Mouse (Mus musculus): Measurements from ENCODE around the gene Myo1f. TPM values are rescaled to one million over a fixed set of nuclear protein-coding genes. Genes with fewer than 3 reads are reported as not detected.

Gene Myo1f
- polyA plus RNA-seq, 1 experiment from 2014 or later: 1.0 TPM

DNA sequence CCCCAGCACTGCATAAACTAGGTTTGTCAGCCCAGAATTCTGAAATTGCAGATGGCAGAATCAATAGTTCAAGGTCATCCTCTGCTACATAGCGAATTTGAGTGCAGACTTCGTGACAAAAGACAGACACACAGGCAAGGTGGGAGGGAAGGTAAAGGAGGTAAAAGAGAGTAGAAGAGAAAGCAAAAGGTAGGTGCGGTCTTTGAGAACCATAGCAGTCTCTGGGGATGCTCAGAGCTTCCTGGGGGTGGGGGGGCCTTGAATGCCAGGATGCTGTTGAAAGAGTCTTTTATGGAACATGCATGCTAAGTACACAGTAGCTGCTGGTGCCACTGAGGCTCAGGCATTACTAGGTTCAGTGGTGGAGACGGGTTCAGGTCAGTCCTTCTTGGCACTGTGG lies 2.4 kb downstream of the Myo1f start:
- Histone ChIP-seq H3K36me3 (ENCODE audit: control insufficient read depth, insufficient read depth, low read length) (no peaks in the 10 kb centered on the region), H3K27me3 (ENCODE audit: control insufficient read depth, insufficient read depth, low read length) (no peaks in the 10 kb centered on the region), H3K9me3 (ENCODE audit: control insufficient read depth, low read length) (no peaks in the 10 kb centered on the region), H3K4me3 (ENCODE audit: low read depth, low read length) (no peak overlapping the region), H3K4me1 (ENCODE audit: control insufficient read depth, insufficient read depth, low read length) (no peaks in the 10 kb centered on the region), H3K9ac (replicated peaks; ENCODE audit: low read depth, low read length) (no peak overlapping the region), H3K27ac (ENCODE audit: low read depth, low read length) (no peak overlapping the region), H3K4me2 (ENCODE audit: low read depth, low read length) (no peak overlapping the region)
- 82% methylated on average over 4 of the region's 4 CpGs for WGBS
- ATAC-seq (ENCODE audit: low read depth): no peak

DNA sequence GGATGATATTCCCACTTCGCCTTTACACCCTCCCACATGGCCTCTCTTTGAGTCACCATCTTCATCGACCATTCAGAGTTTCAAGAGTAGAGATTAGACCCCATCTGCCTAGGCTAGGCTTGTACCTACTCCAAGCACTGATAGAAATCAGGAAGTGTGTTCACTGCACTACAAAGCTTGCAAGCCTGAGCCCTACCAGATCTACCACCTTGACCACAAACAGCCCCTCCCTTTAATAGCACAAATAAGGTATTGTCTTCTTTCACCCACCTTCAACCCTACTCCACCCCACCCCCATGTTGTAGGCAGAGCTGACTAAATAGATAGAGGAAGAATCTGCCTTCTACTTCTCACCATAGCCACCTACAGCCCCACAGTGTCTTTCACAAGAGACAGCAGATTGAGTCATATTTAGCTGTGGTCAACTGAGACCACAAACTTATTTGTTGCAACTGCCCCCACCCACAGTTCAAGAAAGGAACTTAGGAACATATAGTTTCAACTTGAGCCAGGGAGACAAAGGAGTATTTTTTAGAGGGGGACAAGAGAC lies 8.1 kb downstream of the Myo1f start:
- WGBS: 75% methylated on average over 2 of the region's 2 CpGs
- Histone ChIP-seq H3K9ac (replicated peaks; ENCODE audit: low read depth, low read length) (no peak overlapping the region), H3K27me3 (ENCODE audit: control insufficient read depth, insufficient read depth, low read length) (no peaks in the 10 kb centered on the region), H3K4me3 (ENCODE audit: low read depth, low read length) (no peak overlapping the region), H3K4me2 (ENCODE audit: low read depth, low read length) (no peak overlapping the region), H3K9me3 (ENCODE audit: control insufficient read depth, low read length) (no peaks in the 10 kb centered on the region), H3K36me3 (ENCODE audit: control insufficient read depth, insufficient read depth, low read length) (no peaks in the 10 kb centered on the region), H3K27ac (ENCODE audit: low read depth, low read length) (no peak overlapping the region), H3K4me1 (ENCODE audit: control insufficient read depth, insufficient read depth, low read length) (no peaks in the 10 kb centered on the region)
- no peak for ATAC-seq (ENCODE audit: low read depth)

DNA sequence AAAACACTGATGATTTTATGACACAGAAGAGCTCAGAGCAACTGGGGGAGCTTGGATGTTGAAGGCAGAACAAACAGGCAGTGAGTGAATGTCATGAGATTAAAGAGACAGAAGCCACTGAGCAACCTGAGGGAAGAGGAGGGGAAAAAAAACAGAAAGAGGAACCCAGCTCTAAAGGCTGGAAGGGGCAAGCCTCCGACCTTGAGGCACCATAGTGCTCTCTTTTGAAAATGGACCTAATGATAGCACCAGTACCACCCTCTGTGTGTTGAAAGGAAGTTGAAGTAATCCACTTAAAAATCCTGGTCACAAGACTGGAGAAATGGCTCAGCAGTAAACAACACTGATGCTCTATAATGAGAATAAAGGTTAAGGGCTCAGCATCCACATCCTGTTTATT lies 9.1 kb downstream of the Myo1f start:
- 87% methylated on average over 1 of the region's 1 CpGs for WGBS

DNA sequence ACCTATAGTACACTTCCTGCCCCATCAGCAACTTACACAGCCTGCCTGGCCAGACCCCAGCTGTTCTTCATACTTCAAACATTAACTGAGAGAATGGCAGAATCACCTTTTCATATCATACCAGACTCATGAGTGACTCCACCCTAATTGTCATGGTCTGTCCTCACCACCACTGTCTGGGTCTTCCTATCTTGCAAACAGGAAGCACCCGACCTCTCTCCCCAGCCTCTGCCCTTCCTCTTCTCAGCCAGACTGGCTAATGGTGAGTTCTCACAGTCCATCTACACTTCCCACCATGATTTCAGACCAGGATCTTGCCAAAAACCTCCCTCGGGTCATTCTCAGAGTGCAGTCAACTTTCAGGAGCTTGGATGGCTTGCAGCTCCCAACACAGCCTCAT lies 10.7 kb downstream of the Myo1f start:
- H3K4me2 ChIP-seq (ENCODE audit: low read depth, low read length): no peak overlapping the region
- no peaks in the 10 kb centered on the region for H3K4me1 ChIP-seq (ENCODE audit: control insufficient read depth, insufficient read depth, low read length)
- H3K9ac ChIP-seq (replicated peaks; ENCODE audit: low read depth, low read length): no peak overlapping the region
- ATAC-seq (ENCODE audit: low read depth): no peak
- H3K27ac ChIP-seq (ENCODE audit: low read depth, low read length): no peak overlapping the region
- H3K9me3 ChIP-seq (ENCODE audit: control insufficient read depth, low read length): no peaks in the 10 kb centered on the region
- no peaks in the 10 kb centered on the region for H3K36me3 ChIP-seq (ENCODE audit: control insufficient read depth, insufficient read depth, low read length)
- H3K27me3 ChIP-seq (ENCODE audit: control insufficient read depth, insufficient read depth, low read length): no peaks in the 10 kb centered on the region
- H3K4me3 ChIP-seq (ENCODE audit: low read depth, low read length): no peak overlapping the region
- WGBS: 77% methylated on average over 2 of the region's 2 CpGs

More for the DNA sequence above, 9.1 kb downstream of the Myo1f start:
- no peaks in the 10 kb centered on the region for H3K36me3 ChIP-seq (ENCODE audit: control insufficient read depth, insufficient read depth, low read length)
- no peak overlapping the region for H3K4me3 ChIP-seq (ENCODE audit: low read depth, low read length)
- ATAC-seq (ENCODE audit: low read depth): no peak
- no peak overlapping the region for H3K9ac ChIP-seq (replicated peaks; ENCODE audit: low read depth, low read length)
- no peaks in the 10 kb centered on the region for H3K4me1 ChIP-seq (ENCODE audit: control insufficient read depth, insufficient read depth, low read length)
- no peaks in the 10 kb centered on the region for H3K9me3 ChIP-seq (ENCODE audit: control insufficient read depth, low read length)
- H3K27me3 ChIP-seq (ENCODE audit: control insufficient read depth, insufficient read depth, low read length): no peaks in the 10 kb centered on the region
- no peak overlapping the region for H3K27ac ChIP-seq (ENCODE audit: low read depth, low read length)
- H3K4me2 ChIP-seq (ENCODE audit: low read depth, low read length): no peak overlapping the region

DNA sequence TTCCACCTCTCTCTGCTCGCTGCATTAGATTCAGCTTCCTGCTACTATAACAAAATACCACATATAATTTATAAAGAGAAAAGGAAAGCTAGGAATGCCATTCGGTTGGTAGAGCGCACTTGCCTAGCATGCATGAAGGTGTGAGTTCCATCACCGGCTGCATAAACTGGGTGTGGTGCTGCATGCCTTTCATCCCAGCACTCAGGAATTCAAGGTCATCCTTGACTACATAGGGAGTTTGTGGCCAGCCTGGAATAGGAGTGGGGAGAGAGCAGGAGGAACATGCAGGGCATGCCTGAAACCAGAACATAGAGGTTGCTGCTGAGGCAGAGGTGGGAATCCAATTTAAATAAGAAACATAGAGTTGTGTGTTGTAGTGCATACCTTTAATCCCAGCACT lies 28.6 kb downstream of the Myo1f start:
- Histone ChIP-seq H3K9ac (replicated peaks; ENCODE audit: low read depth, low read length) (no peak overlapping the region), H3K4me2 (ENCODE audit: low read depth, low read length) (no peak overlapping the region), H3K4me1 (ENCODE audit: control insufficient read depth, insufficient read depth, low read length) (no peaks in the 10 kb centered on the region), H3K36me3 (ENCODE audit: control insufficient read depth, insufficient read depth, low read length) (no peaks in the 10 kb centered on the region), H3K9me3 (ENCODE audit: control insufficient read depth, low read length) (no peaks in the 10 kb centered on the region), H3K27ac (ENCODE audit: low read depth, low read length) (no peak overlapping the region), H3K4me3 (ENCODE audit: low read depth, low read length) (no peak overlapping the region), H3K27me3 (ENCODE audit: control insufficient read depth, insufficient read depth, low read length) (no peaks in the 10 kb centered on the region)
- ATAC-seq (ENCODE audit: low read depth): no peak
- WGBS: 92% methylated on average over 4 of the region's 4 CpGs

DNA sequence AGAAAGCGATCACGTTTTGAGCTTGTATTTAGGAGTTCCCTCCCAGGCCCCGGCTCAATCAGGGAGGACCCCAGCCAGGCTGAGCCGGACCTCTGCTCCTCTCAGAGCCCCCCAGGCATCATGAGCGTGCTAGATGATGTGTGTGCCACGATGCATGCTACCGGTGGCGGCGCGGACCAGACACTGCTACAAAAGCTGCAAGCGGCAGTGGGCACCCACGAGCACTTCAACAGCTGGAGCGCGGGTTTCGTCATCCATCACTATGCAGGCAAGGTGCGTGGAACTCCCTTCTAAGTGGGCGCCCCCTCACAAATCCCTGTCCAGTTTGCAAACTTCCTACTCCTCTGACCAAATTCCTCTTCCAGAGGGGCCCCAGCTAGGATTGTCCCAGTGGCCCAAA lies 30.5 kb downstream of the Myo1f start:
- H3K4me3 ChIP-seq (ENCODE audit: low read depth, low read length): no peak overlapping the region
- ATAC-seq (ENCODE audit: low read depth): no peak
- no peak overlapping the region for H3K4me2 ChIP-seq (ENCODE audit: low read depth, low read length)
- no peak overlapping the region for H3K9ac ChIP-seq (replicated peaks; ENCODE audit: low read depth, low read length)
- 70% methylated on average over 17 of the region's 17 CpGs for WGBS
- no peaks in the 10 kb centered on the region for H3K27me3 ChIP-seq (ENCODE audit: control insufficient read depth, insufficient read depth, low read length)
- H3K27ac ChIP-seq (ENCODE audit: low read depth, low read length): no peak overlapping the region
- H3K4me1 ChIP-seq (ENCODE audit: control insufficient read depth, insufficient read depth, low read length): no peaks in the 10 kb centered on the region
- no peaks in the 10 kb centered on the region for H3K9me3 ChIP-seq (ENCODE audit: control insufficient read depth, low read length)
- H3K36me3 ChIP-seq (ENCODE audit: control insufficient read depth, insufficient read depth, low read length): no peaks in the 10 kb centered on the region

DNA sequence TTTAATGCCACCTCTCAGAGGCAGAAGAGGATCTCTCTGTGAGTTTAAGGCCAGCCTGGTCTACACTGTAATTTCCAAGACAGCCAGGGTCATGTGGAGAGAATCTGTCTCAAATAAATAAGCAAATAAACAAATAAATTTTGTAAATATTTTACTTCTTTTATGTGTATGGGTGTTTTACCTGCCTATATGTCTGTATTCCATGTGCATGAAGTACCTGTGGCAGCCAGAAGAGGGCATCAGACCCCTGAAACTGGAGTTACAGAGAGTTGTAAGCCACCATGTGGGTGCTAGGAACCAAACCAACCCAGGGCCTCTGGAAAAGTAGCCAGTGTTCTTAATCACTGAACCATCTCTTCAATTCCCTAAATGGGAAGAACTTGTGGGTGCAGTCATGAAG lies 41.8 kb downstream of the Myo1f start:
- Histone ChIP-seq H3K9ac (replicated peaks; ENCODE audit: low read depth, low read length) (no peak overlapping the region), H3K9me3 (ENCODE audit: control insufficient read depth, low read length) (no peaks in the 10 kb centered on the region), H3K4me2 (ENCODE audit: low read depth, low read length) (no peak overlapping the region), H3K27me3 (ENCODE audit: control insufficient read depth, insufficient read depth, low read length) (no peaks in the 10 kb centered on the region), H3K36me3 (ENCODE audit: control insufficient read depth, insufficient read depth, low read length) (no peaks in the 10 kb centered on the region), H3K4me1 (ENCODE audit: control insufficient read depth, insufficient read depth, low read length) (no peaks in the 10 kb centered on the region), H3K4me3 (ENCODE audit: low read depth, low read length) (no peak overlapping the region), H3K27ac (ENCODE audit: low read depth, low read length) (no peak overlapping the region)
- no peak for ATAC-seq (ENCODE audit: low read depth)

DNA sequence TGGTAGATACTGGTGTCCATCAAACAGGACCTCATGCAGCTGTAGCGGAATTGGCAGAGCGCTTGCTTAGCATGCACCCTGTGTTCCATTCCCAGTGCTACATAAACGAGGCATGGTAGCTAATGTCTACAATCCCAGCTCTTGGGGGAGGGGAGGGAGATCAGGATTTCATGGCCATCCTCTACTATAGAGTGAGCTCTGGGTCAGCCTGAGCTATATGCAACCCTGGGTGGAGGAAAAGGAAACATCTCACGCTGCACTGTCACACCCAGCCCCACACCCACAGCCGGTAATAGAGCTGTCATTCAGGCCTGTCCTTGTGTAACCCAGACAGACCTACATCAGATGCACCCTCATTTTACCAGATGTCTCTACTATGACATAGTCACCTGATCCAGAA lies 43.0 kb downstream of the Myo1f start:
- Histone ChIP-seq H3K4me2 (ENCODE audit: low read depth, low read length) (no peak overlapping the region), H3K27ac (ENCODE audit: low read depth, low read length) (no peak overlapping the region), H3K9ac (replicated peaks; ENCODE audit: low read depth, low read length) (no peak overlapping the region), H3K9me3 (ENCODE audit: control insufficient read depth, low read length) (no peaks in the 10 kb centered on the region), H3K4me1 (ENCODE audit: control insufficient read depth, insufficient read depth, low read length) (no peaks in the 10 kb centered on the region), H3K4me3 (ENCODE audit: low read depth, low read length) (no peak overlapping the region), H3K27me3 (ENCODE audit: control insufficient read depth, insufficient read depth, low read length) (no peaks in the 10 kb centered on the region), H3K36me3 (ENCODE audit: control insufficient read depth, insufficient read depth, low read length) (no peaks in the 10 kb centered on the region)
- 95% methylated on average over 5 of the region's 5 CpGs for WGBS
- ATAC-seq (ENCODE audit: low read depth): no peak

DNA sequence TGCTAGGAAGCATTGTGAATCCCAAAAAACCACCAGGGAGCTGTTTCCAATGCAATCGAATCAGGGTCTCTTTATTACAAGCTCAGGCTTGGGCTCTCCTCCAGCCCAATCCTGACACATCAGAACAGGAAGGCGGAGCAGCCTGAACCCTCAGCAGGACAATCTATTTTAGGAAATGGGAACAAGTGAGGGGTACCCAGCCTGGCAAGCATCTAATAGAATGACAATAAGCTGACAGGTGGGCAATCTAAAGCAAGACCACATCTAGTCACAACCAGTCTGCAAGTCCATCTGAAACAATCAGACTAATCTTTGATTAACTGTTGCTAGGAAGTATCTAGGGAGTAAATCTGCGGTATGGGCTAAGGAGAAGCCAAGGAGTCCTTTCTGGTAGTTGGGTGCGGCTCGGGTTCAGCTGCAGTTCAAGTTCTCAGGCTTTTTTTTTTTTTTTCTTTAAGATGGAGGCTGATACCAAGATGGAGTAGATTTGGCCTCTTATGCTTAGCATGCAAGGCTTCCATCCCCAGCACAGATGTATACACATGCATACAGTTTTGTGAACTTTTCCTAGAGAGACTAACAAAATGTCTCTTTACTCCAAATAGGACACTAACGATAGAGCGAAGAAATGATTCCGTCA lies 44.4 kb downstream of the Myo1f start:
- no peak for ATAC-seq (ENCODE audit: low read depth)
- 85% methylated on average over 8 of the region's 8 CpGs for WGBS
- no peaks in the 10 kb centered on the region for H3K27me3 ChIP-seq (ENCODE audit: control insufficient read depth, insufficient read depth, low read length)

More for the DNA sequence above, 44.4 kb downstream of the Myo1f start:
- no peak overlapping the region for H3K9ac ChIP-seq (replicated peaks; ENCODE audit: low read depth, low read length)
- no peak overlapping the region for H3K4me2 ChIP-seq (ENCODE audit: low read depth, low read length)
- H3K27ac ChIP-seq (ENCODE audit: low read depth, low read length): no peak overlapping the region
- no peaks in the 10 kb centered on the region for H3K36me3 ChIP-seq (ENCODE audit: control insufficient read depth, insufficient read depth, low read length)
- H3K4me3 ChIP-seq (ENCODE audit: low read depth, low read length): no peak overlapping the region
- no peaks in the 10 kb centered on the region for H3K9me3 ChIP-seq (ENCODE audit: control insufficient read depth, low read length)
- H3K4me1 ChIP-seq (ENCODE audit: control insufficient read depth, insufficient read depth, low read length): no peaks in the 10 kb centered on the region
